Mouse (Mus musculus): ENCODE measurements around the gene Dcbld2. TPM values are rescaled to one million over a fixed set of nuclear protein-coding genes. Genes with fewer than 3 reads are reported as not detected.
"Not testable (repeated sequence)": the region's sequence is repeated elsewhere in the genome, so short reads cannot be mapped to it uniquely, and the experiment has no call there.

Gene Dcbld2
- total RNA-seq, 2 experiments from 2014 or later: 9.4 to 12.8 TPM

GRCm38 (mm10) chr16:58450648-58451047 is 42.4 kb downstream of the Dcbld2 start:
- no peak for DNase-seq

- no peak for DNase-seq
Measured at GRCm38 (mm10) chr16:58451647-58452046, 43.4 kb downstream of the Dcbld2 start.

- peak; percentile 5 to 27 for DNase-seq
Measured at GRCm38 (mm10) chr16:58453138-58453537, 44.9 kb downstream of the Dcbld2 start.

- no peak for DNase-seq
Measured at GRCm38 (mm10) chr16:58453820-58454219, 45.6 kb downstream of the Dcbld2 start.

GRCm38 (mm10) chr16:58454617-58455016 is 46.4 kb downstream of the Dcbld2 start:
- peak; percentile 62 to 72 for DNase-seq

- DNase-seq: no peak
Measured at GRCm38 (mm10) chr16:58455118-58455517, 46.9 kb downstream of the Dcbld2 start.

GRCm38 (mm10) chr16:58456445-58456844 is 48.2 kb downstream of the Dcbld2 start:
- DNase-seq: no peak

GRCm38 (mm10) chr16:58456991-58457390 is 48.7 kb downstream of the Dcbld2 start:
- DNase-seq: no peak

GRCm38 (mm10) chr16:58459966-58460365 is 51.7 kb downstream of the Dcbld2 start:
- DNase-seq: not testable (repeated sequence)

- no peak for DNase-seq
Measured at GRCm38 (mm10) chr16:58460386-58460785, 52.1 kb downstream of the Dcbld2 start.

- no peak for DNase-seq
Measured at GRCm38 (mm10) chr16:58461856-58462518, 53.7 kb downstream of the Dcbld2 start.

GRCm38 (mm10) chr16:58462519-58462918 is 54.3 kb downstream of the Dcbld2 start:
- no peak for DNase-seq

- DNase-seq: no peak
Measured at GRCm38 (mm10) chr16:58464051-58464450, 55.8 kb downstream of the Dcbld2 start.

- no peak for DNase-seq
Measured at GRCm38 (mm10) chr16:58465412-58465811, 57.2 kb downstream of the Dcbld2 start.

GRCm38 (mm10) chr16:58470061-58470460 is 61.8 kb downstream of the Dcbld2 start:
- no peak for DNase-seq

GRCm38 (mm10) chr16:58470841-58471240 is 62.6 kb downstream of the Dcbld2 start:
- DNase-seq: no peak

- DNase-seq: no peak
Measured at GRCm38 (mm10) chr16:58474875-58475274, 66.6 kb downstream of the Dcbld2 start.

- no peak for DNase-seq
Measured at GRCm38 (mm10) chr16:58475544-58476154, 67.4 kb downstream of the Dcbld2 start.

- DNase-seq: peak; percentile 20 to 23
Measured at GRCm38 (mm10) chr16:58476363-58476762, 68.1 kb downstream of the Dcbld2 start.

- peak in 1 of 2 experiments; percentile 22 for DNase-seq
Measured at GRCm38 (mm10) chr16:58479898-58480448, 71.7 kb downstream of the Dcbld2 start.

- no peak for DNase-seq
Measured at GRCm38 (mm10) chr16:58481219-58481905, 73.1 kb downstream of the Dcbld2 start.

GRCm38 (mm10) chr16:58481906-58482270 is 73.6 kb downstream of the Dcbld2 start:
- peak; percentile 26 to 44 for DNase-seq

- DNase-seq: peak in 1 of 2 experiments; percentile 26
Measured at GRCm38 (mm10) chr16:58482296-58482695, 74.1 kb downstream of the Dcbld2 start.
